Mouse (Mus musculus) frontal cortex, postnatal 14 days (tissue): ENCODE data around the gene 6820408C15Rik.

Source experiments
- DNase-seq, 2 experiments: peaks; one replicate each; pipeline ENCODE4 v3.0.0; 2022; ENCODE audit warnings: low spot score in 2 of 2

6820408C15Rik gene

DNA sequence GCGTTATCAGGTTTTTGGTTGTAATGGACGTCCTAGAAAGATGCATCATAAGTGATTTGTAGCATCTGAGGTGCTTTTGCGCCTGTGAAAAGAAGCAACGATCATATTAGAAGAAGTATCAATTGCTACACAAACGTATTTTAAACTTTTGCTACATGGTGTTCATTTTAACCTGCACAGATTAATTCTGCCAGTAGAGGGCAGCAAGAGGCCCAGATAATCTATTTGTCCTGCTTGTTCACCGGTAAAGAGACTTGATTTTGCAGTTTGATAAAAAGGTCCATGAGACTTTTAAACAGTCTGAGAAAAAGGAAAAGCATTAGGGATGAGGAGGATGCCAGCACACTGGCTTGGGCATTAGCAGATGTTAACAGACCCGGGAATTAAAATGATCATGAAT lies 55.6 kb downstream of the 6820408C15Rik start:
- peak in 1 of 2 experiments; percentile 45 for DNase-seq

- DNase-seq, result no peak
Observed at GRCm38 (mm10) chr2:152472434-152472833, 57.0 kb downstream of the 6820408C15Rik start.

DNA sequence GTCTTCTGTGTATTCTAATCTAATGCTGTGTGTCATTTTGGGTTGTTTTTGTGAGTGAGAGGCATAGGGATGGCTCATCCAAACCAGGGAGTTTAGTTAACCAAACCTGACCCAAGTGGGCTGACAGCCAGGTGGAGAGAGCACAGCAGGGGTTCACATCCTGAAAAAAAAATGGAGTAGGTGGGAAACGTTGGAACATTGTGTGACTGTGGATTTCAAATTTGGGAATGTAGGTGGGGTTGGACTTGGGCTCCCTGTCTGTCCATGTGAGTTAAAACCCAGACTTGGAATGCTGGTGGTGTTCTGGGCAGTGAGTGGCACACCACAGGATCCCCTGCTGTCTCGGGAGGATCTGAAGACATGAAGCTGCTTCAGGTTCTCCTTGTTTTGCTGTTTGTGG lies 61.4 kb downstream of the 6820408C15Rik start, which contains the start of gene Defb20:
TSS of gene Defb20 (plus strand) at position 301 of the 400 bp plus-strand sequence.
- no peak for DNase-seq

- DNase-seq, result no peak
Observed at GRCm38 (mm10) chr2:152480881-152481280, 65.5 kb downstream of the 6820408C15Rik start.

GRCm38 (mm10) chr2:152481726-152482125 lies 66.3 kb downstream of the 6820408C15Rik start:
- DNase-seq, result no peak

GRCm38 (mm10) chr2:152487024-152487423 lies 71.6 kb downstream of the 6820408C15Rik start:
- no peak for DNase-seq

DNA sequence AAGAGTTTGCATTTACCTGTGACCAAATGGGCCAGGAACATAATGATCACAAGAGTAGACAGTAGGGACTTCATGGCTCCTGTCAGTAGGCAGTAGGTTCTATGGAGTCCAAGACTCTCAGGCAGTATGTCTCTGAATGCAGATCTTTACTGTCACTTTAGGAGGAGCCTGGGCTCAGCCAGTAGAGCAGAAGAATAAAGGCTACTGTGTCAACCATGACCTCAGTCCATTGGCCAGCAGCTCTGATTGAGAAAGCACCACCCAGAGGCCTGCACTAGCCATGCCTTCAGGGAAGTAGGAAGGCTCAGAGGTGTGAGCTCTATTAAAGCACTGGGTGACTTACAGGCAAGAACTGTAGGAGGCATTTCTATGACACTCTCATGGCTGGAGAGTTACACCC lies 74.7 kb downstream of the 6820408C15Rik start, which contains the start of gene Defb22:
TSS of gene Defb22 (minus strand) at position 101 of the 400 bp plus-strand sequence.
- DNase-seq, result no peak

DNA sequence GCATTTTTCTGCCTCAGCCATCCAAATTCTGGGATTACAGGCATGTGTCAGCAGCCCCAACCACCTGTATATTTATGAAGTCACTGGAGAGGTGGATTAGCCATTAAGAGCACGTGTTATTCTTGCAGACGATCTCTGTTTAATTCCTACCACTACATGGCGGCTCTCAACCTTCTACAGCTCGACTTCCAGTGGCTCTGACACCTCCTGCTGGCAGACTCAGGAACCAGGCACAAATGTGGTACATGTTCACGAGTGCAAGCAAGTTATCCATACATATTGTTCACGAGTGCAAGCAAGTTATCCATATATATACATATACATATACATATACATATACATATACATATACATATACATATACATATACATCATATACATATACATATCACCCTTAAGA lies 77.8 kb downstream of the 6820408C15Rik start:
- no peak for DNase-seq
